ENCODE assay signal across 8 mouse cellular contexts in the genomic region with DNA sequence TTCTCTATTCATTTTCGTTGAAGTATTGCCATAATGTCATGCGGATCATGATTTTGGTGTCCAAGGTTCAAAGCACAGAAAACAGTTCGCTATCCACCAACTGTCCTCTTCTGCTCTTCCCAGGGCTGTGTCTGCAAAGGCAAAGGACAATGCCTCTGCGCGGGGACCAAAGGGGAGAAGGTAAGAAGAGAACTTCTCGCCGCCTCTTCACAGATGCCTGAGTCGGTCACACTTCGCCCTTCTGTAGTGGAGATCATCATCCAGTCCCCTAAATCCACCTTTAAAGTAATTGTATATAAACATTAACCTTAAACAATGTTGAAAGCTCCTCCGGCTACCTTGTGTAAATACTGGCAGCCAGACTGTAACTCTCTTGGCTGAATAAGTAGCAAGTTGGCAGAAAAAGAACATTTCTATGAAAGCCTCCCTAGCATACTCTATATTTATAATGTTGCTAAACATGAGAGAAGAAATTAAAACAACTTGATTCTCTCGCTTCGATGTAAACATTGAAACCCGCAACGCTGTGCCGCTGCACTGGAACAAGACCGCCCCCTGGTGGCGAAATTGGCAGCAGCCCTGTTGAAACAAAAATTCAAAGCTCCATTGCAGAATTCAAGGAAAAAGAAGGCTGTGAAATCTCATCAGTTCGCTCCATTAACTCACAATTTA. TPM values are rescaled to one million over a fixed set of nuclear protein-coding genes. Genes with fewer than 3 reads are reported as not detected.
A peak's percentile ranks its signal among the peaks of the same experiment; 100 is the strongest.
DNase-seq lines count a peak whose midpoint lies in the region; ATAC-seq and TF ChIP-seq lines count a peak whose summit lies in the region.

No protein-coding gene starts in this region.

- ATAC-seq in heart, embryonic 14.5 days (ENCODE audit: insufficient number of reproducible peaks, insufficient read depth, low FRiP score, low read depth), result no peak
- ATAC-seq in liver, embryonic 15.5 days (ENCODE audit: insufficient read depth), result no peak
- no peak for ATAC-seq in neural tube, embryonic 15.5 days (ENCODE audit: low FRiP score)

- no peaks in the 10 kb centered on the region for H3K9me3 ChIP-seq in heart, embryonic 14.5 days (ENCODE audit: control insufficient read depth, low read length)
- H3K9me3 ChIP-seq in liver, embryonic 15.5 days (replicated peaks), result no peaks in the 10 kb centered on the region
- H3K9me3 ChIP-seq in neural tube, embryonic 15.5 days (replicated peaks), result no peaks in the 10 kb centered on the region

- H3K4me2 ChIP-seq in heart, embryonic 14.5 days (ENCODE audit: low read length), result peak overlapping the region; percentile 62
- peak overlapping the region; percentile 60 for H3K4me2 ChIP-seq in liver, embryonic 15.5 days
- H3K4me2 ChIP-seq in neural tube, embryonic 15.5 days, result peak overlapping the region; percentile 53

- H3K9ac ChIP-seq in heart, embryonic 14.5 days (ENCODE audit: low read length), result peak overlapping the region; percentile 58; the same call in 1 of the 2 replicates
- no peak overlapping the region for H3K9ac ChIP-seq in liver, embryonic 15.5 days
- H3K9ac ChIP-seq in neural tube, embryonic 15.5 days (replicated peaks), result no peak overlapping the region

- 0 out of 2 replicates have a peak overlapping the region, but pooled peaks have one; percentile 11 for H3K4me3 ChIP-seq in bone marrow macrophage, adult 2 months (ENCODE audit: insufficient read depth, low read length)
- H3K4me3 ChIP-seq in embryonic fibroblast, embryonic 13.5 days (ENCODE audit: insufficient read depth, low read length), result no peak overlapping the region
- H3K4me3 ChIP-seq in heart, embryonic 14.5 days (ENCODE audit: control insufficient read depth in 1 of 2, insufficient read depth in 1 of 2, low read depth in 1 of 2, low read length in 2 of 2), result peak overlapping the region in 1 of 2 experiments; percentile 30; a peak in 2 of 4 replicates
- peak overlapping the region; percentile 36 for H3K4me3 ChIP-seq in liver, embryonic 15.5 days (replicated peaks)
- peak overlapping the region; percentile 26; the same call in 1 of the 2 replicates for H3K4me3 ChIP-seq in neural tube, embryonic 15.5 days (replicated peaks)

- no peaks in the 10 kb centered on the region for H3K36me3 ChIP-seq in heart, embryonic 14.5 days (ENCODE audit: control insufficient read depth, insufficient read depth, low read length)
- no peaks in the 10 kb centered on the region for H3K36me3 ChIP-seq in liver, embryonic 15.5 days (replicated peaks)
- no peaks in the 10 kb centered on the region for H3K36me3 ChIP-seq in neural tube, embryonic 15.5 days

- peak; percentile 97 for TF ChIP-seq CTCF in bone marrow macrophage, adult 2 months (IDR thresholded peaks at IDR 0.05; ENCODE audit: low read depth, low read length)
- peak; percentile 81 for TF ChIP-seq CTCF in embryonic fibroblast, embryonic 13.5 days (IDR thresholded peaks at IDR 0.05; ENCODE audit: borderline replicate concordance, insufficient read depth, low read length)

- WGBS in heart, embryonic 14.5 days, result 30% methylated on average over 18 of the region's 18 CpGs
- 29% methylated on average over 18 of the region's 18 CpGs for WGBS in liver, embryonic 15.5 days (ENCODE audit: insufficient replicate concordance)
- WGBS in neural tube, embryonic 15.5 days, result 38% methylated on average over 18 of the region's 18 CpGs

- H3K27me3 ChIP-seq in heart, embryonic 14.5 days (ENCODE audit: control insufficient read depth, insufficient read depth, low read length), result no peaks in the 10 kb centered on the region
- H3K27me3 ChIP-seq in liver, embryonic 15.5 days, result no peaks in the 10 kb centered on the region
- H3K27me3 ChIP-seq in neural tube, embryonic 15.5 days (replicated peaks), result no peaks in the 10 kb centered on the region

- DNase-seq in CD8-positive naive resting alpha-beta T cell, adult 2 months (ENCODE audit: low read depth in 2 of 2, low spot score in 2 of 2), result peak; percentile 4 to 8
- peak; percentile 91 to 92 for DNase-seq in kidney, postnatal 4 days
- peak; percentile 47 for DNase-seq in testis, postnatal 14 days (ENCODE audit: low spot score)

- TF ChIP-seq POLR2A in bone marrow macrophage, adult 2 months (IDR thresholded peaks at IDR 0.05; ENCODE audit: borderline replicate concordance, low read depth, low read length), result no peak
- TF ChIP-seq POLR2A in embryonic fibroblast, embryonic 13.5 days (IDR thresholded peaks at IDR 0.05; ENCODE audit: low read depth, low read length), result no peak

- no peak overlapping the region for H3K27ac ChIP-seq in bone marrow macrophage, adult 2 months (ENCODE audit: insufficient read depth, low read depth, low read length)
- H3K27ac ChIP-seq in embryonic fibroblast, embryonic 13.5 days (ENCODE audit: insufficient read depth, low read length), result no peak overlapping the region
- no peak overlapping the region for H3K27ac ChIP-seq in heart, embryonic 14.5 days (replicated peaks in 1 of 2; ENCODE audit: control insufficient read depth in 1 of 2, insufficient read depth in 1 of 2, low read depth in 2 of 2, low read length in 2 of 2)
- no peak overlapping the region for H3K27ac ChIP-seq in liver, embryonic 15.5 days (replicated peaks)
- H3K27ac ChIP-seq in neural tube, embryonic 15.5 days (replicated peaks), result no peak overlapping the region

- H3K4me1 ChIP-seq in bone marrow macrophage, adult 2 months (ENCODE audit: control insufficient read depth, insufficient read depth, low read length), result no peaks in the 10 kb centered on the region
- H3K4me1 ChIP-seq in embryonic fibroblast, embryonic 13.5 days (ENCODE audit: control insufficient read depth, insufficient read depth, low read length), result no peaks in the 10 kb centered on the region
- 0 out of 4 replicates have a peak, but pooled peaks cover 0 to 2% of the 10 kb centered on the region in 2 experiments for H3K4me1 ChIP-seq in heart, embryonic 14.5 days (ENCODE audit: control insufficient read depth in 2 of 2, insufficient read depth in 2 of 2, low read length in 2 of 2)
- H3K4me1 ChIP-seq in liver, embryonic 15.5 days (replicated peaks), result peaks cover 26% of the 10 kb centered on the region
- peaks cover 3% of the 10 kb centered on the region; the same call in 1 of the 2 replicates for H3K4me1 ChIP-seq in neural tube, embryonic 15.5 days

RNA-seq across cellular contexts. Expression of a gene that starts 54.7 kb away (rescaled TPM):
- polyA plus RNA-seq in bone marrow macrophage, adult 2 months (2012; ENCODE audit: insufficient read depth, insufficient read length, missing spikeins), result 0.45 TPM in 1 of 2 replicates, not detected in the other
- polyA plus RNA-seq in embryonic fibroblast, embryonic 13.5 days (2011; ENCODE audit: insufficient read length, low read depth, missing spikeins), result 0.09 and 0.63 TPM in 2 replicates
- polyA plus RNA-seq in heart, embryonic 14.5 days (2014; fragmentation: Nextera tagmentation; extraction: Ambion mirVana), result 0.55 and 0.72 TPM in 2 replicates
- 0.21 and 0.23 TPM in 2 replicates for polyA plus RNA-seq in liver, embryonic 15.5 days (2015; fragmentation: Nextera tagmentation; extraction: Ambion mirVana)
- polyA plus RNA-seq in neural tube, embryonic 15.5 days (2015; fragmentation: Nextera tagmentation; extraction: Ambion mirVana), result 0.18 and 0.33 TPM in 2 replicates

RNA-seq across cellular contexts. Expression of a gene that starts 54.8 kb away (rescaled TPM):
- not detected in 2 replicates for polyA plus RNA-seq in bone marrow macrophage, adult 2 months (2012; ENCODE audit: insufficient read depth, insufficient read length, missing spikeins)
- 0.09 and 0.13 TPM in 2 replicates for polyA plus RNA-seq in embryonic fibroblast, embryonic 13.5 days (2011; ENCODE audit: insufficient read length, low read depth, missing spikeins)
- polyA plus RNA-seq in heart, embryonic 14.5 days (2014; fragmentation: Nextera tagmentation; extraction: Ambion mirVana), result 0.42 and 0.59 TPM in 2 replicates
- polyA plus RNA-seq in liver, embryonic 15.5 days (2015; fragmentation: Nextera tagmentation; extraction: Ambion mirVana), result 0.13 and 0.14 TPM in 2 replicates
- 0.14 and 0.31 TPM in 2 replicates for polyA plus RNA-seq in neural tube, embryonic 15.5 days (2015; fragmentation: Nextera tagmentation; extraction: Ambion mirVana)

Comparison
In these comparisons a context has a peak if more than half of its experiments do, and no peak if none do; other contexts are left out.
1. DNase-seq: peak in every context shown above with its lines; median percentile 92 in kidney, postnatal 4 days; 47 in testis, postnatal 14 days; 6 in CD8-positive naive resting alpha-beta T cell, adult 2 months.